Mouse (Mus musculus): ENCODE results near the gene Piezo1.

GRCm38 (mm10) chr8:122444058-122444748, 106.9 kb downstream of the Piezo1 start:
- TF ChIP-seq GATA1 (IDR thresholded peaks at IDR 0.05; ENCODE audit: borderline replicate concordance, low read length) (no peak), CTCF (IDR thresholded peaks at IDR 0.05; ENCODE audit: low read depth, low read length) (no peak), TAL1 (conservative IDR thresholded peaks at IDR 0.05; ENCODE audit: low read depth, low read length) (no peak), GATA2 (IDR thresholded peaks at IDR 0.05; ENCODE audit: borderline replicate concordance, low read depth, low read length) (no peak), POLR2AphosphoS5 (IDR thresholded peaks at IDR 0.05; ENCODE audit: insufficient replicate concordance, low read depth, low read length) (no peak)

Data from G1E (cell line).